Mouse (Mus musculus): ENCODE results near the gene Hoxc5. TPM values are rescaled to one million over a fixed set of nuclear protein-coding genes. Genes with fewer than 3 reads are reported as not detected.

The Hoxc5 gene
- polyA plus RNA-seq, 1 experiment from 2014 or later, result 3.9 TPM

GRCm38 (mm10) chr15:103040601-103041000 is 73.4 kb downstream of the Hoxc5 start:
- Histone ChIP-seq H3K9me3 (ENCODE audit: control insufficient read depth) (no peaks in the 10 kb centered on the region), H3K27me3 (replicated peaks; ENCODE audit: control insufficient read depth, insufficient read depth, low read length) (peaks cover 51% of the 10 kb centered on the region; the same call in 1 of the 2 replicates), H3K27ac (ENCODE audit: low read depth, low read length) (0 out of 2 replicates have a peak overlapping the region, but pooled peaks have one; percentile 4), H3K9ac (ENCODE audit: low read depth, low read length) (no peak overlapping the region), H3K4me1 (replicated peaks; ENCODE audit: control insufficient read depth, insufficient read depth, low read length) (no peaks in the 10 kb centered on the region), H3K4me2 (replicated peaks; ENCODE audit: low read depth) (peak overlapping the region; percentile 35; the same call in 1 of the 2 replicates), H3K36me3 (ENCODE audit: control insufficient read depth, insufficient read depth) (no peaks in the 10 kb centered on the region), H3K4me3 (ENCODE audit: low read depth, low read length) (no peak overlapping the region; the same call in 1 of the 2 replicates)
- 40% methylated on average over 12 of the region's 12 CpGs for WGBS
- no peak for TF ChIP-seq CTCF (IDR thresholded peaks at IDR 0.05; ENCODE audit: low read depth)
- ATAC-seq, result no peak

DNA sequence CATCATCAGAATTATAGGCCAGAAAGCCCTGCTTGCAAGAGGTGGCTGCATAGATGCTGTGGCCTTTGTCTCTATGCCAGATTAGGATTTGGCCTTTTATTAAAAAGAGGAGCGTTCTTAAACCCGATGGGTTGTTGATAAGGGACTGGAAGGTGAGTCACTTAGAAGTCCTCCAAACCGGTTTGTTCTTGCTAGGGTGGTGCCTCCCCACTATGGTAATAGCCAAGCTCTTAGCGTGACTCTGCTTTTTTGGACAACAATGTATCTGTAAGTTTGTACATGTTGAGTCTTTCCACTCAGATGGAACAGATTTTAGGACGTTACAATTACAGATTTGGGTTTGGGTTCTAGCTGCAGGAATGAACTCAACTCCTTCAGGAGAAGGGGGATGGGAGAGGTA is 74.4 kb downstream of the Hoxc5 start:
- Histone ChIP-seq H3K27me3 (replicated peaks; ENCODE audit: control insufficient read depth, insufficient read depth, low read length) (peaks cover 48% of the 10 kb centered on the region; the same call in 1 of the 2 replicates), H3K4me2 (replicated peaks; ENCODE audit: low read depth) (no peak overlapping the region), H3K9me3 (ENCODE audit: control insufficient read depth) (no peaks in the 10 kb centered on the region), H3K36me3 (ENCODE audit: control insufficient read depth, insufficient read depth) (no peaks in the 10 kb centered on the region), H3K4me1 (replicated peaks; ENCODE audit: control insufficient read depth, insufficient read depth, low read length) (no peaks in the 10 kb centered on the region), H3K9ac (ENCODE audit: low read depth, low read length) (no peak overlapping the region), H3K4me3 (ENCODE audit: low read depth, low read length) (no peak overlapping the region), H3K27ac (ENCODE audit: low read depth, low read length) (no peak overlapping the region)
- no peak for ATAC-seq
- WGBS, result 42% methylated on average over 5 of the region's 5 CpGs
- no peak for TF ChIP-seq CTCF (IDR thresholded peaks at IDR 0.05; ENCODE audit: low read depth)

DNA sequence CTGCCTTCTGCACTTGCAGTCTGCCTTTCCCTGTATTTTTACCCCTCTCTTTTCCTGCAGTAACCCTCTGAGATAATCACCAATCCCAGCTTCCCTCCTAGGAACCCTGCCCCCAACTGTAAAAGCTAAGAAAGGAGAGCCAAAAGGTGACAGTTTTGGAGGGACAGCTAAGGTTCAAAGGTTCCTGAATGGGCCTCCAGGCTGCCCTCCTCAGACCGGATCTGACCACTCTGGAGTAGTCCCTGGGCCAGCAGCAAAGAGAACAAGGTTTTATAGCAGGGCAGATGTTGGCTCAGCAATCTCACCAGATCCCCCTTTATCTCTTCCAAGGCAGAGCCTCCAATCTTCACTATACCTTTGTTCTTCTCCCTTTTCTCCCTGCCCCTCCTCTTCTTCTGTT is 75.0 kb downstream of the Hoxc5 start:
- no peak for ATAC-seq
- no peak for TF ChIP-seq CTCF (IDR thresholded peaks at IDR 0.05; ENCODE audit: low read depth)
- Histone ChIP-seq H3K4me2 (replicated peaks; ENCODE audit: low read depth) (no peak overlapping the region), H3K4me3 (ENCODE audit: low read depth, low read length) (no peak overlapping the region), H3K4me1 (replicated peaks; ENCODE audit: control insufficient read depth, insufficient read depth, low read length) (no peaks in the 10 kb centered on the region), H3K27me3 (replicated peaks; ENCODE audit: control insufficient read depth, insufficient read depth, low read length) (peaks cover 45% of the 10 kb centered on the region; the same call in 1 of the 2 replicates), H3K9ac (ENCODE audit: low read depth, low read length) (no peak overlapping the region), H3K36me3 (ENCODE audit: control insufficient read depth, insufficient read depth) (no peaks in the 10 kb centered on the region), H3K27ac (ENCODE audit: low read depth, low read length) (no peak overlapping the region), H3K9me3 (ENCODE audit: control insufficient read depth) (no peaks in the 10 kb centered on the region)
- 14% methylated on average over 1 of the region's 1 CpGs for WGBS

DNA sequence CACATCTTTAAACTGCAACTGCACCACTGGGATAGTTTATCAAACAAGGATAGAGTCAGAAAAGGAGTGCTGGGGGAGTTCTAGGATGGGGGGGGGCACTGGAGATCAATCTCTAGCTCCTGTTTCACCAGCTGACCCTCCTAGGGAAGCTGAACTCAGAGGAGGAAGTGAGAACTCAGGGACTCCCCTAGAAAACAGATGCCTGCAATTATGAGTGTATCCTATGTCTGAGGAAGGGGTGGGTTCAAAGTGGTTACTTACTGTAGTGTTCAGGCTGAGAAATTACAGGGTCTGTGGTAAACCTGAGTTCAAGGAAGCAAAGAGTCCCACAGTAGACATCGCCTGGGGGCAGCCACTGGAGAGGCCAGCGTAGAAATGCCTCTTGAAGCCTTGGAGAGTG is 84.4 kb downstream of the Hoxc5 start:
- no peak for TF ChIP-seq CTCF (IDR thresholded peaks at IDR 0.05; ENCODE audit: low read depth)
- ATAC-seq, result no peak
- no peaks in the 10 kb centered on the region for H3K9me3 ChIP-seq (ENCODE audit: control insufficient read depth)

GRCm38 (mm10) chr15:103053210-103053609 is 86.0 kb downstream of the Hoxc5 start:
- no peaks in the 10 kb centered on the region for H3K4me1 ChIP-seq (replicated peaks; ENCODE audit: control insufficient read depth, insufficient read depth, low read length)
- H3K9me3 ChIP-seq (ENCODE audit: control insufficient read depth), result no peaks in the 10 kb centered on the region
- no peak overlapping the region for H3K9ac ChIP-seq (ENCODE audit: low read depth, low read length)
- ATAC-seq, result no peak
- no peak overlapping the region for H3K4me3 ChIP-seq (ENCODE audit: low read depth, low read length)
- H3K36me3 ChIP-seq (ENCODE audit: control insufficient read depth, insufficient read depth), result no peaks in the 10 kb centered on the region
- no peak overlapping the region for H3K27ac ChIP-seq (ENCODE audit: low read depth, low read length)
- TF ChIP-seq CTCF (IDR thresholded peaks at IDR 0.05; ENCODE audit: low read depth), result no peak
- peaks cover 15% of the 10 kb centered on the region for H3K27me3 ChIP-seq (replicated peaks; ENCODE audit: control insufficient read depth, insufficient read depth, low read length)
- no peak overlapping the region for H3K4me2 ChIP-seq (replicated peaks; ENCODE audit: low read depth)

More for the DNA sequence above, 84.4 kb downstream of the Hoxc5 start:
- Histone ChIP-seq H3K4me1 (replicated peaks; ENCODE audit: control insufficient read depth, insufficient read depth, low read length) (no peaks in the 10 kb centered on the region), H3K4me3 (ENCODE audit: low read depth, low read length) (no peak overlapping the region), H3K36me3 (ENCODE audit: control insufficient read depth, insufficient read depth) (no peaks in the 10 kb centered on the region), H3K4me2 (replicated peaks; ENCODE audit: low read depth) (no peak overlapping the region), H3K27ac (ENCODE audit: low read depth, low read length) (no peak overlapping the region), H3K27me3 (replicated peaks; ENCODE audit: control insufficient read depth, insufficient read depth, low read length) (peaks cover 11% of the 10 kb centered on the region), H3K9ac (ENCODE audit: low read depth, low read length) (no peak overlapping the region)
- 79% methylated on average over 2 of the region's 2 CpGs for WGBS

- no peak for ATAC-seq
- Histone ChIP-seq H3K27ac (ENCODE audit: low read depth, low read length) (no peak overlapping the region), H3K36me3 (ENCODE audit: control insufficient read depth, insufficient read depth) (no peaks in the 10 kb centered on the region), H3K4me1 (replicated peaks; ENCODE audit: control insufficient read depth, insufficient read depth, low read length) (no peaks in the 10 kb centered on the region), H3K9me3 (ENCODE audit: control insufficient read depth) (no peaks in the 10 kb centered on the region), H3K9ac (ENCODE audit: low read depth, low read length) (no peak overlapping the region), H3K4me2 (replicated peaks; ENCODE audit: low read depth) (no peak overlapping the region), H3K27me3 (replicated peaks; ENCODE audit: control insufficient read depth, insufficient read depth, low read length) (peaks cover 44% of the 10 kb centered on the region), H3K4me3 (ENCODE audit: low read depth, low read length) (no peak overlapping the region)
- no peak for TF ChIP-seq CTCF (IDR thresholded peaks at IDR 0.05; ENCODE audit: low read depth)
- 78% methylated on average over 2 of the region's 2 CpGs for WGBS
Measured at GRCm38 (mm10) chr15:103056396-103056795, 89.2 kb downstream of the Hoxc5 start.

DNA sequence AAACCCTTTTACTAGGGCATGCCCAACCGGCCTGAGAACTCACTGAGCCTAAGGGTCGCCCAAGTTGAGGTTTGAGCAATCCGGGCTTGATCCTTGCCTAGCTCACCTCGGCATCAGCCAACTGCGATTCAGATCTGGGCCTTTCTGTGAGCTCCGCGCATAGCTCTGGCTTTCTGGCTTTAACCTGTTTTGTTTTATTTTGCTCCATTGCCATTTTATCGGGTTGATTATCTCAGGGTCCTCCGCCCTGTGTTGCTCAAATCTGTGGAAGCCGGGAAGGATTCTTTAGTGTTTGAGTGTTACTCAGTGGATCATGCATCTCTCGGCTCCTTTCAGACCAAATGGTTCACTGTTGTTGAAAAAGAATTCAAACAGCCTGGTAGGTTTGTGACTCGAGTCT is 91.5 kb downstream of the Hoxc5 start:
- Histone ChIP-seq H3K36me3 (ENCODE audit: control insufficient read depth, insufficient read depth) (no peaks in the 10 kb centered on the region), H3K4me2 (replicated peaks; ENCODE audit: low read depth) (peak overlapping the region; percentile 53), H3K4me3 (ENCODE audit: low read depth, low read length) (peak overlapping the region; percentile 10; the same call in 1 of the 2 replicates), H3K4me1 (replicated peaks; ENCODE audit: control insufficient read depth, insufficient read depth, low read length) (no peaks in the 10 kb centered on the region), H3K27me3 (replicated peaks; ENCODE audit: control insufficient read depth, insufficient read depth, low read length) (peaks cover 56% of the 10 kb centered on the region), H3K9me3 (ENCODE audit: control insufficient read depth) (no peaks in the 10 kb centered on the region), H3K9ac (ENCODE audit: low read depth, low read length) (peak overlapping the region; percentile 43; the same call in 1 of the 2 replicates), H3K27ac (ENCODE audit: low read depth, low read length) (peak overlapping the region; percentile 22; the same call in 1 of the 2 replicates)
- WGBS, result 36% methylated on average over 12 of the region's 12 CpGs
- no peak for ATAC-seq
- TF ChIP-seq CTCF (IDR thresholded peaks at IDR 0.05; ENCODE audit: low read depth), result no peak

Data from intestine, postnatal 0 days (tissue).